Mouse (Mus musculus): ENCODE measurements around the gene Comt.

DNA sequence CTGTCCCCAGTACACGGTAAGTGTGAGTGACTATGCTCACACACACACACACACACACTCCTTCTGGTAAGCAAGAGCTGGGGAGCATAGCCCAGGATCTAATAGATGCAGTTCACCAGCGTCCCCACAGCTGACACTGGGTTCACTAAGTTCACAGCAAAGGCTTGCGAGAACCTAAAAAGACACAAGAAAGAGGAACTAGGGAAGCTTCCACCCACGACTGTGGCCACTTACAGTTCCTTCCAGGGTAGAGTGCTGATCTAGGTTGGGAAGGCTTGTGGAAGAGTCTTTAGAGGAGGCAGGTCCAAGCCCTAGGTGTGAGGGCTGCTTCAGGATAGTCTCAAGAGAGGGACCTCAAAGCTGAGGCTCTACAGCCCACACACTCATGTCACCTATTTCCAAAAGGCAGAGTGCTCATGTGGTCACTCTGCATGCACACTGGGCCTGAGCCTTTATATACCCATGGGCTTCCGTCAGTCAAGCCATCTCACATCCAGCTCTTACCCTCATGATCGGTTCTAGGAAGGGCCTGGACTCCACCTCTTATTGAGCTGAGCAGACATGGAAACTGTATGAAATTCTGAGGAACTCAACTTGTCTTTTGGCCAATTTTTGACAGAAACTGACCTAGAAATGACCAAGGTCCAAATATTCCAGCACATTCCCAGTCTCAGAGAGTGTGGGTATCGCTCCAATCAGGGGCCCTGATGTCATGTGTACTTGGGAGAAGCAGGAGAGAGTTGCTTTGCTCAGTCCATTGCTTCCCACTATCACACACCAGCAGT lies 13.4 kb downstream of the Comt start:
- TF ChIP-seq CTCF (IDR thresholded peaks at IDR 0.05; ENCODE audit: control insufficient read depth, insufficient read depth, insufficient read length) (no peak), USF1 (IDR thresholded peaks at IDR 0.05; ENCODE audit: low read depth) (no peak), CEBPB (IDR thresholded peaks at IDR 0.05; ENCODE audit: low read depth) (no peak)

Data from C2C12 (cell line).